Mouse (Mus musculus): ENCODE measurements around the gene Notch4.

- TF ChIP-seq ZC3H11A (IDR thresholded peaks at IDR 0.05; ENCODE audit: borderline replicate concordance, low read depth, low read length) = no peak
- no peak for TF ChIP-seq HCFC1 (IDR thresholded peaks at IDR 0.05; ENCODE audit: borderline replicate concordance, insufficient read depth, low read length)
- TF ChIP-seq ZNF384 (IDR thresholded peaks at IDR 0.05; ENCODE audit: low read depth, low read length) = no peak
Measured at GRCm38 (mm10) chr17:34596098-34596497, 32.0 kb downstream of the Notch4 start.
